8 mouse cellular contexts compared by ENCODE assay signal in genomic region chr4:63402558-63402957, GRCm38 (mm10). TPM values are rescaled to one million over a fixed set of nuclear protein-coding genes. Genes with fewer than 3 reads are reported as not detected.
DNase-seq lines count a peak whose midpoint lies in the region; ATAC-seq and TF ChIP-seq lines count a peak whose summit lies in the region.

No protein-coding gene starts in this region.

- peak overlapping the region; percentile 55 for H3K4me2 ChIP-seq in forebrain, embryonic 13.5 days
- peak overlapping the region; percentile 64 for H3K4me2 ChIP-seq in limb, embryonic 13.5 days (replicated peaks)

- TF ChIP-seq POLR2A in lung, adult 2 months (IDR thresholded peaks at IDR 0.05; ENCODE audit: borderline replicate concordance, extremely low read depth, low read depth, low read length), result no peak
- TF ChIP-seq POLR2A in olfactory bulb, adult 2 months (IDR thresholded peaks at IDR 0.05; ENCODE audit: insufficient read depth, low read depth, low read length), result no peak

- 0 out of 2 replicates have a peak, but pooled peaks have one; percentile 0 for ATAC-seq in forebrain, embryonic 13.5 days
- no peak for ATAC-seq in limb, embryonic 13.5 days (ENCODE audit: low FRiP score, low read depth)

- no peak for TF ChIP-seq CTCF in lung, adult 2 months (IDR thresholded peaks at IDR 0.05; ENCODE audit: insufficient read depth, low read length)
- TF ChIP-seq CTCF in olfactory bulb, adult 2 months (IDR thresholded peaks at IDR 0.05; ENCODE audit: insufficient read depth, low read depth, low read length), result no peak

- no peaks in the 10 kb centered on the region for H3K9me3 ChIP-seq in forebrain, embryonic 13.5 days (replicated peaks)
- no peaks in the 10 kb centered on the region for H3K9me3 ChIP-seq in limb, embryonic 13.5 days

- H3K36me3 ChIP-seq in forebrain, embryonic 13.5 days (ENCODE audit: poor library complexity, severe bottlenecking), result peaks cover 14% of the 10 kb centered on the region
- H3K36me3 ChIP-seq in limb, embryonic 13.5 days, result peaks cover 4% of the 10 kb centered on the region

- H3K27me3 ChIP-seq in forebrain, embryonic 13.5 days, result no peaks in the 10 kb centered on the region
- H3K27me3 ChIP-seq in limb, embryonic 13.5 days, result no peaks in the 10 kb centered on the region

- WGBS in lung, adult 2 months, result 8% methylated on average over 6 of the region's 6 CpGs
- 80% methylated on average over 6 of the region's 6 CpGs for WGBS in forebrain, embryonic 13.5 days
- WGBS in limb, embryonic 13.5 days, result 55% methylated on average over 6 of the region's 6 CpGs
- WGBS in olfactory bulb, adult 2 months, result 72% methylated on average over 6 of the region's 6 CpGs

- peak overlapping the region; percentile 59 for H3K9ac ChIP-seq in forebrain, embryonic 13.5 days
- peak overlapping the region; percentile 60 for H3K9ac ChIP-seq in limb, embryonic 13.5 days

- DNase-seq in lung, adult 2 months, result no peak
- DNase-seq in lung, postnatal 4 days, result no peak
- DNase-seq in Muller cell, postnatal 12 days (ENCODE audit: inconsistent ontology term), result no peak
- DNase-seq in cerebellum, adult 9-11 months, result no peak
- no peak for DNase-seq in c-Kit-positive CD71-positive TER-119-positive erythroid progenitor cells, embryonic 14.5 days (ENCODE audit: low spot score)

- H3K27ac ChIP-seq in forebrain, embryonic 13.5 days, result peak overlapping the region; percentile 93
- H3K27ac ChIP-seq in limb, embryonic 13.5 days, result peak overlapping the region; percentile 89
- peak overlapping the region; percentile 34 for H3K27ac ChIP-seq in olfactory bulb, adult 2 months (ENCODE audit: insufficient read depth, low read depth, low read length)

- peak overlapping the region; percentile 76 for H3K4me3 ChIP-seq in lung, adult 2 months (replicated peaks; ENCODE audit: extremely low read depth, low read depth, low read length)
- H3K4me3 ChIP-seq in forebrain, embryonic 13.5 days, result peak overlapping the region; percentile 29
- peak overlapping the region; percentile 34 for H3K4me3 ChIP-seq in limb, embryonic 13.5 days
- H3K4me3 ChIP-seq in olfactory bulb, adult 2 months (ENCODE audit: insufficient read depth, low read depth, low read length), result peak overlapping the region; percentile 11

- H3K4me1 ChIP-seq in lung, adult 2 months (ENCODE audit: control insufficient read depth, insufficient read depth, low read length), result peaks cover 20% of the 10 kb centered on the region
- H3K4me1 ChIP-seq in forebrain, embryonic 13.5 days, result peaks cover 93% of the 10 kb centered on the region
- peaks cover 75% of the 10 kb centered on the region for H3K4me1 ChIP-seq in limb, embryonic 13.5 days
- H3K4me1 ChIP-seq in olfactory bulb, adult 2 months (ENCODE audit: control insufficient read depth, insufficient read depth, low read length), result peaks cover 26% of the 10 kb centered on the region

RNA-seq across cellular contexts. Expression of gene Akna, which starts 0.6 kb away (rescaled TPM):
- polyA plus RNA-seq in lung, adult 2 months (2012; rRNA removed), result 22.2 and 22.7 TPM in 2 replicates
- 21.7 and 23.1 TPM in 2 replicates for polyA plus RNA-seq in forebrain, embryonic 13.5 days (2015; fragmentation: Nextera tagmentation; extraction: Ambion mirVana)
- 8.5 and 8.6 TPM in 2 replicates for polyA plus RNA-seq in limb, embryonic 13.5 days (2015; fragmentation: Nextera tagmentation; extraction: Ambion mirVana)
- polyA plus RNA-seq in olfactory bulb, adult 2 months (2012; ENCODE audit: insufficient read depth, insufficient read length, low replicate concordance, missing spikeins), result not detected in 2 replicates

RNA-seq across cellular contexts. Expression of gene Orm2, which starts 40.3 kb away (rescaled TPM):
- polyA plus RNA-seq in lung, adult 2 months (2012; rRNA removed), result 0.45 and 0.49 TPM in 2 replicates
- not detected in 2 replicates for polyA plus RNA-seq in forebrain, embryonic 13.5 days (2015; fragmentation: Nextera tagmentation; extraction: Ambion mirVana)
- polyA plus RNA-seq in limb, embryonic 13.5 days (2015; fragmentation: Nextera tagmentation; extraction: Ambion mirVana), result not detected in 2 replicates
- polyA plus RNA-seq in olfactory bulb, adult 2 months (2012; ENCODE audit: insufficient read depth, insufficient read length, low replicate concordance, missing spikeins), result not detected in 2 replicates

RNA-seq across cellular contexts. Expression of gene Orm3, which starts 46.6 kb away (rescaled TPM):
- 0.22 and 0.50 TPM in 2 replicates for polyA plus RNA-seq in lung, adult 2 months (2012; rRNA removed)
- not detected in 2 replicates for polyA plus RNA-seq in forebrain, embryonic 13.5 days (2015; fragmentation: Nextera tagmentation; extraction: Ambion mirVana)
- polyA plus RNA-seq in limb, embryonic 13.5 days (2015; fragmentation: Nextera tagmentation; extraction: Ambion mirVana), result not detected in 2 replicates
- not detected in 2 replicates for polyA plus RNA-seq in olfactory bulb, adult 2 months (2012; ENCODE audit: insufficient read depth, insufficient read length, low replicate concordance, missing spikeins)

RNA-seq across cellular contexts. Expression of gene Orm1, which starts 58.2 kb away (rescaled TPM):
- 3.9 and 4.7 TPM in 2 replicates for polyA plus RNA-seq in lung, adult 2 months (2012; rRNA removed)
- polyA plus RNA-seq in forebrain, embryonic 13.5 days (2015; fragmentation: Nextera tagmentation; extraction: Ambion mirVana), result not detected in 2 replicates
- not detected in 2 replicates for polyA plus RNA-seq in limb, embryonic 13.5 days (2015; fragmentation: Nextera tagmentation; extraction: Ambion mirVana)
- not detected in 2 replicates for polyA plus RNA-seq in olfactory bulb, adult 2 months (2012; ENCODE audit: insufficient read depth, insufficient read length, low replicate concordance, missing spikeins)

Comparison
In these comparisons a context has a peak if more than half of its experiments do, and no peak if none do; other contexts are left out.
1. H3K4me3 ChIP-seq: peak in every context shown above with its lines; median percentile 76 in lung, adult 2 months; 34 in limb, embryonic 13.5 days; 29 in forebrain, embryonic 13.5 days; 11 in olfactory bulb, adult 2 months.
2. H3K27ac ChIP-seq: peak in every context shown above with its lines; median percentile 93 in forebrain, embryonic 13.5 days; 89 in limb, embryonic 13.5 days; 34 in olfactory bulb, adult 2 months.